Mouse (Mus musculus) ES-Bruce4 (cell line): ENCODE results near the gene Rora. TPM values are rescaled to one million over a fixed set of nuclear protein-coding genes. Genes with fewer than 3 reads are reported as not detected.

Experiments used
- H3K27ac ChIP-seq: 2 replicates; pipeline ENCODE4 v1.5.1; 2012; ENCODE audit warnings: low read length, inconsistent platforms; ENCODE audit not compliant: insufficient read depth
- H3K27me3 ChIP-seq: 2 replicates; pipeline ENCODE4 v1.6.1; 2012; ENCODE audit warnings: mild to moderate bottlenecking, low read length, inconsistent platforms; ENCODE audit not compliant: control insufficient read depth, poor library complexity, insufficient read depth, severe bottlenecking
- H3K36me3 ChIP-seq: 2 replicates; pipeline ENCODE4 v1.6.1; 2012; ENCODE audit warnings: inconsistent platforms, mild to moderate bottlenecking, low read length, moderate library complexity; ENCODE audit not compliant: control insufficient read depth, poor library complexity, insufficient read depth, severe bottlenecking
- H3K4me1 ChIP-seq: one replicate; pipeline ENCODE4 v1.8.1; 2011; ENCODE audit warnings: low read length; ENCODE audit not compliant: control insufficient read depth, insufficient read depth
- H3K4me3 ChIP-seq: 2 replicates; pipeline ENCODE4 v1.5.1; 2011; ENCODE audit warnings: low read depth, mild to moderate bottlenecking, low read length
- H3K9ac ChIP-seq: 2 replicates; pipeline ENCODE4 v1.6.1; 2012; ENCODE audit warnings: low read depth, mild to moderate bottlenecking, inconsistent platforms; ENCODE audit not compliant: poor library complexity, severe bottlenecking
- H3K9me3 ChIP-seq: replicated peaks from 2 replicates; pipeline ENCODE4 v1.6.1; 2012; ENCODE audit warnings: mild to moderate bottlenecking, low read length, inconsistent platforms; ENCODE audit not compliant: control insufficient read depth, poor library complexity, insufficient read depth, severe bottlenecking
- CTCF ChIP-seq: IDR thresholded peaks from one replicate; pipeline ENCODE4 v1.8.1; 2011; ENCODE audit warnings: low read depth, low read length
- EP300 ChIP-seq: IDR thresholded peaks from 2 replicates; pipeline ENCODE4 v1.6.1; 2011; ENCODE audit warnings: low read depth, low read length; ENCODE audit not compliant: insufficient read depth
- POLR2A ChIP-seq: IDR thresholded peaks from one replicate; pipeline ENCODE4 v1.8.1; 2011; ENCODE audit warnings: low read length; ENCODE audit not compliant: insufficient read depth
- polyA plus RNA-seq: library from polyadenylated mRNA; stranded (reverse); fragments of >200 nt; gene quantifications from 2 replicates; pipeline ENCODE4 v1.2.4, GENCODE M21; 2011; ENCODE audit warnings: low read depth; ENCODE audit not compliant: missing spikeins, insufficient read depth, insufficient read length

Gene Rora
- polyA plus RNA-seq, 1 experiment = 3.6 TPM

DNA sequence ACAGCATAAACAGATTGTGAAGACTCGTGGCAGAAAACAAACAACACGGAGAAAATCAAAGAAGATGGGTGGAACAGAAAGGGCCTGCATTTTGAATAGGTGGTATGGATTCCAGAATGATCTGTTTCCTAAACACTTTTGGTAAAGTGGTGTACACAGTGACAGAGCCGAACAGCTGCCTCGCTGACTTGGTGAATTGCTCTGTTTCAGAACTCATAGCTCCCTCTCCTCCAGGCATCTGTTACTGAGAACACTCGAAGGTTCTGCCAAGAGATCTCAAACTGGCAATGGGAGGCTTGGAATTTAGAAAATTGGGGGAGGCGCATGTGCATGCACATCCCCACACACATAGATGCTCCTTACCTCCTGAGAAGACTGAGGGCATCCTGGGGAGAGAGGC, 145.5 kb downstream of the Rora start:
- peaks cover 16% of the 10 kb centered on the region for H3K9me3 ChIP-seq
- TF ChIP-seq EP300 (no peak), CTCF (no peak), POLR2A (no peak)
- H3K27me3 ChIP-seq = no peaks in the 10 kb centered on the region
- no peak overlapping the region for H3K9ac ChIP-seq
- no peak overlapping the region for H3K4me3 ChIP-seq
- peak overlapping the region; percentile 12; the same call in 1 of the 2 replicates for H3K27ac ChIP-seq
- no peaks in the 10 kb centered on the region for H3K36me3 ChIP-seq
- no peaks in the 10 kb centered on the region for H3K4me1 ChIP-seq

DNA sequence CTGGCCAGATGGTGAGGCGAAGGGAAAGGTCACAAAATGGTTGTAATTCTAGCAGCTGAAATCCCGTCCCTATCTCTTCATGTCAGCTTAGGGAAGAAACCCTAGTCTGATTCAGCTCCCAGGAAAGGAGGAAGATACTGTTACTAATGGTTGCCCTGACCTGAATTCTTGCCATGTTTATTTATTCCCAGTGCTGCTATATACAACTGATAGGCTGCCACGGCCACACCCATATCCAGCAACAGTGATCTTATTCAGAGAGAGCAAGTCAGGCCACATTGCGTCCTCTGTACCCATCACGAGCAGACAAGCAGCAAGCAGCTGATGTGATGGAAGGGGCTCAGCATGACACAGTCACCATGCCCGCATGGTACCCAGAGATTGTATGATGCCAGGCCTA, 150.6 kb downstream of the Rora start:
- Histone ChIP-seq H3K4me1 (no peaks in the 10 kb centered on the region), H3K9me3 (peaks cover 11% of the 10 kb centered on the region), H3K9ac (no peak overlapping the region), H3K27me3 (no peaks in the 10 kb centered on the region), H3K4me3 (no peak overlapping the region), H3K27ac (no peak overlapping the region), H3K36me3 (no peaks in the 10 kb centered on the region)
- TF ChIP-seq POLR2A (no peak), CTCF (no peak), EP300 (no peak)

DNA sequence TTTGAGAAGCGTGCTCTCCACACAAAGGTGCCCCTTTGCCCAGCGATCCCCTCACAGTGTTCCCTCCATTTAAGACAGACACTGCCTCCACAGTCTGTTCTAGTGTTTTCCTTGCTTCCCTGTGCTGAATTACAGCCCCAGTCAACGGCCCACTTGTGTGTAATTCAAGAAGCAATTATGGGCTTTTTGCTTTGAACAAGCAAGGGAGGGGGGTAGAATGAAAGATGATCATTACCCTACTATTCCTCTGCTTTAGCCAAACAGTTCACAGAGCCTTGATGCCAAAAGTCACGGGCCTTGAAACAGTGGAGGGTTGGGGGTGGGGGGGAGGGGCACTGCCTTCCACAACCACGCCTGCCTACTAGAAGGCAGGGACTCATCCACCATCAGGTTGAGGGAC, 152.2 kb downstream of the Rora start:
- Histone ChIP-seq H3K36me3 (no peaks in the 10 kb centered on the region), H3K27me3 (no peaks in the 10 kb centered on the region), H3K9me3 (peaks cover 5% of the 10 kb centered on the region), H3K4me1 (no peaks in the 10 kb centered on the region), H3K27ac (no peak overlapping the region), H3K9ac (no peak overlapping the region), H3K4me3 (no peak overlapping the region)
- no peak for TF ChIP-seq EP300
- TF ChIP-seq CTCF = no peak

DNA sequence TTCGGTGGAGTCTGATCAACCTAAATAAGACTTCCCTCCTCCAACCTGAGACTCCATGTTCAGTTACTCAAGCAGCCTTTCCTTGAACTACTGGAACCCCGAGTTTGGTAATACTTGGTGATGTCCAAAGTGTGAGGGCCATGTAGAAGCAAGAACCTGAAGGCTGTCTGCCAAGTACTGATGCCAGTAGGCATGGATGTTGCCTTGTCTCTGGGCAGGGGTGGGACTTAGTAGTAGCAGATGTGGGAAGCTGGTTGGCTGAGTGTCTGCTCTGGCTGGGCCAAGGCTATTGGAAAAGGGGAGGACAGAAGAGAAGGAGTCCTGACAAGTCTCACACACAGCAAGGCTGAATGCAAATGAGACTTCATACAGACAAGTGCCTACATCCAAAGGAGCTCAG, 154.1 kb downstream of the Rora start:
- TF ChIP-seq POLR2A (no peak), EP300 (no peak), CTCF (no peak)
- no peaks in the 10 kb centered on the region for H3K36me3 ChIP-seq
- no peak overlapping the region for H3K9ac ChIP-seq
- H3K27ac ChIP-seq = no peak overlapping the region
- H3K27me3 ChIP-seq = no peaks in the 10 kb centered on the region
- H3K4me1 ChIP-seq = no peaks in the 10 kb centered on the region
- H3K4me3 ChIP-seq = no peak overlapping the region
- H3K9me3 ChIP-seq = no peaks in the 10 kb centered on the region

DNA sequence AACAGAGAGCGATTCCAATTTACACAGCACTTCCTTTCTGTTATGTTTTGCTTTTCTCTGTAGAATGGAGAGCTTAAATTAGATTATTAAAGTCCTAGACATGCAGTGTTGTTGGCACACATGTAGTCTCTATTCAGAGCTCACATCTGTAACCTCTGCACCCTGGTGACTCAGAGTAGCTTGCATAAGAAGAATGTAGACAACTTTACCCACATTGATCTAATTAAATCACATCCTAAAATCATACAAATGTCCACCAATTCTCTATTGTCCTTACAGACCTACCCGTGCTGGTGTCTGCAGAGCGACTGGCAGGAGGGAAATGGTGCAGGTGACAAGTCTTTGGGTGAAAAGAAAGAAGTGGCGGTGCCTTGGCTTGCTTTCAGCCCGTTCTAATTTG, 155.9 kb downstream of the Rora start:
- H3K27me3 ChIP-seq = no peaks in the 10 kb centered on the region
- no peak overlapping the region for H3K4me3 ChIP-seq
- no peaks in the 10 kb centered on the region for H3K4me1 ChIP-seq
- H3K9ac ChIP-seq = no peak overlapping the region
- no peak overlapping the region for H3K27ac ChIP-seq
- TF ChIP-seq EP300 (no peak), POLR2A (no peak), CTCF (no peak)
- H3K9me3 ChIP-seq = no peaks in the 10 kb centered on the region
- no peaks in the 10 kb centered on the region for H3K36me3 ChIP-seq

DNA sequence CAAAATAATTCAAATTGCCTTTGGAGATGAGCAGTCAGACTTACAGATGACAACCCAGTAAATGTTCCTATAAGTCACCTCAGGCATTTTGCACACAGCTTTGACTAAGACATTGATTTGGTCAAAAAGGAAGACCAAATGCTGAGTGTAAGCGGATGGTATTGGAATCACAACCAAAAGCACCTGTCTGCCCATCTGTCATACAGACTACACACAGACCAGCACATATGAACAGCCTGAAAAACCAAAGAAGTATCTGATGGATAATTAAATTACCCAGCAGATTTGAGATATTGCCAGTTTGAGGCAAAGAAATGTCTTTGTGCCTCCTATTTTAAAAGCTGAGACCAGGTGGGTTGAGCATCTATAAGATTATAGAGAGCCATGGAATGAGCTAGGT, 161.1 kb downstream of the Rora start:
- no peaks in the 10 kb centered on the region for H3K9me3 ChIP-seq
- H3K27ac ChIP-seq = no peak overlapping the region
- H3K9ac ChIP-seq = no peak overlapping the region
- no peak for TF ChIP-seq CTCF
- no peak for TF ChIP-seq EP300
- no peak for TF ChIP-seq POLR2A
- H3K4me3 ChIP-seq = no peak overlapping the region
- H3K36me3 ChIP-seq = no peaks in the 10 kb centered on the region
- H3K27me3 ChIP-seq = no peaks in the 10 kb centered on the region
- H3K4me1 ChIP-seq = no peaks in the 10 kb centered on the region
